Mouse (Mus musculus) forebrain, embryonic 13.5 days (tissue): ENCODE results near the gene Cep68. TPM values are rescaled to one million over a fixed set of nuclear protein-coding genes. Genes with fewer than 3 reads are reported as not detected.

Experiments used
- ATAC-seq: fragments of 200-750 bp; cut with Nextera tagmentation; 2 replicates; pipeline ENCODE4 v1.8.0; 2017
- H3K27ac ChIP-seq: fragments of 300-500 bp; sonication (generic); 2 replicates; pipeline ENCODE4 v1.5.1; 2015; ENCODE audit warnings: inconsistent platforms, mild to moderate bottlenecking, moderate library complexity
- H3K27me3 ChIP-seq: fragments of 300-500 bp; sonication (generic); 2 replicates; pipeline ENCODE4 v1.6.1; 2015; ENCODE audit warnings: mild to moderate bottlenecking, inconsistent platforms
- H3K36me3 ChIP-seq: fragments of 300-500 bp; sonication (generic); 2 replicates; pipeline ENCODE4 v1.6.1; 2015; ENCODE audit warnings: mild to moderate bottlenecking, inconsistent platforms; ENCODE audit not compliant: poor library complexity, severe bottlenecking
- H3K4me1 ChIP-seq: fragments of 300-500 bp; sonication (generic); 2 replicates; pipeline ENCODE4 v1.6.1; 2015; ENCODE audit warnings: inconsistent platforms
- H3K4me2 ChIP-seq: fragments of 300-500 bp; sonication (generic); 2 replicates; pipeline ENCODE4 v1.6.1; 2015; ENCODE audit warnings: inconsistent platforms, mild to moderate bottlenecking, moderate library complexity
- H3K4me3 ChIP-seq: fragments of 300-500 bp; sonication (generic); 2 replicates; pipeline ENCODE4 v1.5.1; 2015; ENCODE audit warnings: mild to moderate bottlenecking, inconsistent platforms
- H3K9ac ChIP-seq: fragments of 300-500 bp; sonication (generic); 2 replicates; pipeline ENCODE4 v1.6.1; 2015; ENCODE audit warnings: mild to moderate bottlenecking, inconsistent platforms
- H3K9me3 ChIP-seq: fragments of 300-500 bp; sonication (generic); replicated peaks from 2 replicates; pipeline ENCODE4 v1.6.1; 2016; ENCODE audit warnings: inconsistent platforms
- WGBS: fragments of 180-500 bp; shearing (Covaris S2); methylation state at CpG from one replicate; pipeline ENCODE4 v1.1.7; 2015; 5-methylcytosine and 5-hydroxymethylcytosine counted together
- polyA plus RNA-seq: library from polyadenylated mRNA; unstranded; fragments of >200 nt; fragmentation: Nextera tagmentation; extraction: Ambion mirVana; gene quantifications from 2 replicates; pipeline ENCODE4 v1.2.1, GENCODE M21; 2015

The Cep68 gene
- polyA plus RNA-seq, 1 experiment from 2014 or later: 25.0 TPM

DNA sequence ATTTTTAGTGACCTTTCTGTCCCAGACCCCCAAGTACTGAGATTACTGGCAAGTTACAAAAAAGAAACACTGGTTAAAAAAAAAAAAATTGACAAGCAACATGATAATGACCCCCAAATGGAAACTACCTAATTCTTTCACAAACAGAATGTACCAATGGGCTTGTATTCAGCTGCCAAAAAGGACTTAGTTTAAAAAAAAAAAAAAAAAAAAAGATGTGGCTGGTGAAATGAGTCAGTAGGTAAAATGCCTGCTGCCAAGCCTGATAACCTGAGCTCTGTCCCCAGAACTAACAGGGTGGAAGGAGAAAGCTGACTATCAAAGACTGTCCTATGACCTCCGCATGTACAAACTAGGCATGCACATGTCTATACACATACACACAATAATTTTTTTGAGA lies 32.0 kb downstream of the Cep68 start:
- Histone ChIP-seq H3K4me2 (no peak overlapping the region), H3K9ac (no peak overlapping the region), H3K36me3 (peaks cover 55% of the 10 kb centered on the region), H3K27me3 (no peaks in the 10 kb centered on the region), H3K4me3 (no peak overlapping the region), H3K9me3 (no peaks in the 10 kb centered on the region), H3K27ac (no peak overlapping the region), H3K4me1 (0 out of 2 replicates have a peak, but pooled peaks cover 3% of the 10 kb centered on the region)
- WGBS: 96% methylated on average over 1 of the region's 1 CpGs
- no peak for ATAC-seq

DNA sequence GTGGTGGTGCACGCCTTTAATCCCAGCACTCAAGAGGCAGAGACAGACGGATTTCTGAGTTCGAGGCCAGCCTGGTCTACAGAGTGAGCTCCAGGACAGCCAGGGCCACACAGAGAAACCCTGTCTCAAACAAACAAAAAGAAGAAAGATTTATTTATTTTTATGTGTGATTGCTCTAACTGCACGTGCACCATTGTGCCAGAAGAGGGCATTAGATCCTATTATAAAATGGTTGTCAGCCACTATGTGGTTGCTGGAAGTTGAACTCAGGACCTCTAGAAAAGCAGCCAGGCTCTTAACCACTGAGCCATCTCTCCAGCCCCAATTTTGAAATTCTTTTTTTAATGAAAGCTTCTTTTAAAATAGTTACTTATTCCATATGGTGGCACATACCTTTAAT lies 32.8 kb downstream of the Cep68 start:
- no peak for ATAC-seq
- Histone ChIP-seq H3K36me3 (peaks cover 51% of the 10 kb centered on the region), H3K27me3 (no peaks in the 10 kb centered on the region), H3K9ac (no peak overlapping the region), H3K4me3 (no peak overlapping the region), H3K27ac (no peak overlapping the region), H3K9me3 (no peaks in the 10 kb centered on the region), H3K4me2 (no peak overlapping the region), H3K4me1 (0 out of 2 replicates have a peak, but pooled peaks cover 3% of the 10 kb centered on the region)
- WGBS: 87% methylated on average over 4 of the region's 4 CpGs

DNA sequence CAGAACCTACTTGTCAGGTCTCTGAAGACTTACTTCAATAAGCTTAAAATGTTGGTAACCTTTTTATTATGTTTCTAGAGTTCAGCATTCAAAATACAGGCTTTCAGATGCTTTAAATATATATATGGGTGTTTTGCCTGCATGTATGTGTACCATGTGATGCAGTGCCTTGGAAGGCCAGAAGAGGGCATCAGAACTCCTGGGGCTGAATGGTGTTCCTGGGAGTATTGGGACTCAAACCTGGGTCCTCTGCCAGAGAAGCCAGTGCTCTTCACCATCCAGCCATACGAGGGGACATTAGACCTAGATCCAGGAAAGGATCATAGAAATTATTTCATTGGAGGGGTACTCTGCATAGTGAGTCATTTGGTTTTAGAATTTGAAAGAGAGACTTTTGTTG lies 34.5 kb downstream of the Cep68 start:
- Histone ChIP-seq H3K36me3 (peaks cover 38% of the 10 kb centered on the region), H3K4me2 (no peak overlapping the region), H3K4me1 (0 out of 2 replicates have a peak, but pooled peaks cover 6% of the 10 kb centered on the region), H3K27me3 (no peaks in the 10 kb centered on the region), H3K4me3 (no peak overlapping the region), H3K27ac (no peak overlapping the region), H3K9ac (no peak overlapping the region), H3K9me3 (no peaks in the 10 kb centered on the region)
- no peak for ATAC-seq
- WGBS: 95% methylated on average over 1 of the region's 1 CpGs

DNA sequence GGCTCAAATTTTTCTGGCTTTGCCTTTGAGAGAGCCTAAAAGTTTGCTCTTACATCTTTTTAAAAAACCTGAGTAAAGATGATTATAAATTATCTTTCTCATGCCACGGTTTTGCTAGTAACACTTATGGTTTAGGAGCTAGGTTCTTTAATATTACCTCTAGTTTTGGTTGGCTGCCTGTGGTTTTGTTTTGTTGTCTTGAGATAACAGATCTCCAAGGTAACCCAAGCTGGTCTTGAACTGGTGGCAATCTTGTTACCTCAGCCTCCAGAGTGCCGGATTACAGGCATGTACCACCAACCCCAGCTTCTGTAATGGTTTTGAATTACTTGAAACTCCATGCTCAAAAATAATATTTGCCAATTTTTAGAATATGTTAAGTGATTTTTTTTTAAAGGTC lies 37.4 kb downstream of the Cep68 start:
- Histone ChIP-seq H3K4me1 (peaks cover 11% of the 10 kb centered on the region), H3K36me3 (peaks cover 12% of the 10 kb centered on the region), H3K4me3 (no peak overlapping the region), H3K27ac (no peak overlapping the region), H3K4me2 (no peak overlapping the region), H3K9ac (no peak overlapping the region), H3K9me3 (no peaks in the 10 kb centered on the region), H3K27me3 (no peaks in the 10 kb centered on the region)
- no peak for ATAC-seq
- WGBS: 89% methylated on average over 2 of the region's 2 CpGs

DNA sequence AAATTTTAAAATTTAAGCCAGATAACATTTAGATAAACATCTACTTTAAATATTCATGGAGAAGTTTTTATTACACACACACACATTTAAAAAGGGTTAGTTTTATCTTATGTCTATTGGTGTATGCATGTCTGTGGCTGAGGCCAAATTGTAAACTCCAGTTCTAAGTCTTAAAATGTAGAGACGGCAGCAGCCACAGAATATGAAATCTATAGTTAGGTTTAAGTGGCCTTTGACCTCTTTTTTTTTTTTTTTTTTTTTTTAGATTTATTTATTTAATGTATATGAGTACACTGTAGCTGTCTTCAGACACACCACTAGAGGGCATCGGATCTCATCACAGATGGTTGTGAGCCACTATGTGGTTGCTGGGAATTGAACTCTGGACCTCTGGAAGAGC lies 41.6 kb downstream of the Cep68 start:
- Histone ChIP-seq H3K4me1 (peaks cover 46% of the 10 kb centered on the region), H3K9me3 (no peaks in the 10 kb centered on the region), H3K27ac (no peak overlapping the region), H3K36me3 (peaks cover 4% of the 10 kb centered on the region; the same call in 1 of the 2 replicates), H3K4me2 (no peak overlapping the region), H3K27me3 (no peaks in the 10 kb centered on the region), H3K9ac (no peak overlapping the region), H3K4me3 (no peak overlapping the region)
- 78% methylated on average over 2 of the region's 2 CpGs for WGBS
- ATAC-seq: no peak

DNA sequence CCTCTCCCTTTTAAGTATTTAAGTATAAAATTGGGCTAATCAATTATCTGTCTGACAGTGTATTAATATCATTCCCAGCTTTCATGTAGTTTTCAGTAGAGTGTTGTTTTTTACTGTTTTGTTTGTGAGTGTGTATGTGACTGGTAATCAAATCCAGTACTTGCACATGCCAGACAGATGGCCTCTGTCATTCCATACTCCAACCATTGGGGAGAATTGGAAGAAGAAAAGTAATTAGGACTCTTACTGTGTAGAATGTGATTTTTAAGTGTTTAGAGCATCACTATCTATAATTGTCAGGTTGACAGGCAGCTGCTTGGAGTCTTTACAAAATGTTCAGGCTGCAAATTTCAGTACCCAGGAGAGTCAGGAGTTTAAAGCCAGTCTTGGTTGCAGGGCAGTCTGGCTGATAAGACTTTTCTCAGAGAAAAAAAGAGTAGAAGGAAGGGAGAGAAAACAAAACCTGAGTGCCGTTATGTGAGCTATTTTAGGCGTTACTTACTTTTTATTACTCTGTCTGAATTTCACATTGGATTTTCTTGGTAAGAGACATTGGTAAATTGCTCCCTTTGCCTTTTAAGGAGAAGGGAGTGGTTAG lies 42.5 kb downstream of the Cep68 start:
- Histone ChIP-seq H3K27ac (no peak overlapping the region), H3K4me1 (peaks cover 50% of the 10 kb centered on the region), H3K9ac (no peak overlapping the region), H3K4me3 (no peak overlapping the region), H3K36me3 (peaks cover 4% of the 10 kb centered on the region; the same call in 1 of the 2 replicates), H3K9me3 (no peaks in the 10 kb centered on the region), H3K27me3 (no peaks in the 10 kb centered on the region), H3K4me2 (no peak overlapping the region)
- ATAC-seq: peak; percentile 42
- 80% methylated on average over 2 of the region's 2 CpGs for WGBS

DNA sequence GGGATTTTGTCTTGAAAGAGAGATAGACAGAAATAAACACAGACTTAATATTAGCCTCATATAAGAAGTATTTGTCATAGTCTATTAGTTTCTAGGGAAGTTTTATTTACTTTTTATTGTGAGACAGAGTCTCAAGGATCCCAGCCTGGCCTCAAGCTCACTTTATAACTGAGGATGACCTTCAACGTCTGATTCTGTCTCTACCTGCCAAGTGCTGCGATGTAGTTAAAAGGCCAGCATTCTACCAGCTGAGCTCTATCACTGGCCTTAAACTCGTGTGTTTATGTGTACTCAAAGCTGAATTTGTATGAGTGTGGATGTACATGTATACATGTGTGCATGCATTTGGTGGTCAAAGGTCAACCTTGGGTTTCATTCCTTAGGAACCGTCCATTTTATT lies 43.7 kb downstream of the Cep68 start:
- ATAC-seq: no peak
- H3K4me2 ChIP-seq: no peak overlapping the region
- H3K4me3 ChIP-seq: no peak overlapping the region
- H3K36me3 ChIP-seq: peaks cover 4% of the 10 kb centered on the region; the same call in 1 of the 2 replicates
- peaks cover 48% of the 10 kb centered on the region for H3K4me1 ChIP-seq
- H3K9ac ChIP-seq: no peak overlapping the region
- H3K9me3 ChIP-seq: no peaks in the 10 kb centered on the region
- WGBS: 93% methylated on average over 4 of the region's 4 CpGs
- no peaks in the 10 kb centered on the region for H3K27me3 ChIP-seq
- no peak overlapping the region for H3K27ac ChIP-seq

DNA sequence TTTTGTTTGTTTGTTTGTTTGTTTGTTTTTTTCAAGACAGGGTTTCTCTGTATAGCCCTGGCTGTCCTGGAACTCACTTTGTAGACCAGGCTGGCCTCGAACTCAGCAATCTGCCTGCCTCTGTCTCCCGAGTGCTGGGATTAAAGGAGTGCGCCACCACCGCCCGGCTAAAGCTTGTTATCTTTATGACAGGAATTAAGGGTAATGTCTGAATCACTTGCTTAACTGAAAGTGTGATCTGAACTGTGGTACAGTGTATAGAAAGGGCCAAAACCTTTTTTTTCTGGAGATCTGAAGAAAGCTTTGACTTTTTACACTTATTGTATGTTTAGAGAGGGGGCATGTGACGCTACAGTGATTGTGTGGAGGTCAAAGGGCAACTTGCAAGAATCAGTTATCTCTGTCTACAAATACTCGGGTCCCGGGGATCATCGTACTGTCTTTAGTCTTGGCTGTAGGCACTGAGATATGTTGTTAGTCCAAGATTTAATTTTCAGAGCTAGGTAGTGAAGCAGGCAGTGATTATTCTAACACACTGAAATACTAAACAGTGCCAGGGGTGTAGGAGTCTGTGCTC lies 44.3 kb downstream of the Cep68 start:
- H3K9me3 ChIP-seq: no peaks in the 10 kb centered on the region
- no peak overlapping the region for H3K4me2 ChIP-seq
- H3K9ac ChIP-seq: no peak overlapping the region
- ATAC-seq: no peak
- H3K36me3 ChIP-seq: peaks cover 4% of the 10 kb centered on the region; the same call in 1 of the 2 replicates
- no peak overlapping the region for H3K27ac ChIP-seq
- H3K4me1 ChIP-seq: peaks cover 50% of the 10 kb centered on the region
- H3K27me3 ChIP-seq: no peaks in the 10 kb centered on the region
- no peak overlapping the region for H3K4me3 ChIP-seq
- WGBS: 90% methylated on average over 9 of the region's 9 CpGs

DNA sequence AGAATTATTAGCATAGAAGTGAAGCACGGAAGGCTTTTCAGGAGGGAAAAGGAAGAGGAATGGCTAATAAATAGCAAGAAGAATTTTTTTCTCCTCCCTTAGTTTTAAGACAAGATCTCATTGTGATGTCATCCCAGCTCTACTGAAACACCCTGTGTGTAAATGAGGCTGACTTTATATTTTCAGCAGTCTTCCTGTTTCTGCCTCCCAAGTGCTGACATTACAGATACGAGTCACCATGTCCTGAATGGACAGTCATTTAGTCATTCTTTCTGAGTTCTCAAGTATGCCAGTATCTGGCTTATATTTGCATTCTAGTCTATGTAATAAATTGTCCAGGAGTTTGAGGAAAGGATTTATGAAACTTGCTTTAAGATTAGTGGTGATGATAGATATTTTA lies 44.9 kb downstream of the Cep68 start:
- H3K4me3 ChIP-seq: no peak overlapping the region
- H3K9me3 ChIP-seq: no peaks in the 10 kb centered on the region
- 80% methylated on average over 2 of the region's 2 CpGs for WGBS
- peak overlapping the region; percentile 31 for H3K4me2 ChIP-seq
- no peaks in the 10 kb centered on the region for H3K27me3 ChIP-seq
- H3K36me3 ChIP-seq: peaks cover 4% of the 10 kb centered on the region; the same call in 1 of the 2 replicates
- H3K4me1 ChIP-seq: peaks cover 50% of the 10 kb centered on the region
- no peak overlapping the region for H3K27ac ChIP-seq
- no peak overlapping the region for H3K9ac ChIP-seq
- no peak for ATAC-seq

DNA sequence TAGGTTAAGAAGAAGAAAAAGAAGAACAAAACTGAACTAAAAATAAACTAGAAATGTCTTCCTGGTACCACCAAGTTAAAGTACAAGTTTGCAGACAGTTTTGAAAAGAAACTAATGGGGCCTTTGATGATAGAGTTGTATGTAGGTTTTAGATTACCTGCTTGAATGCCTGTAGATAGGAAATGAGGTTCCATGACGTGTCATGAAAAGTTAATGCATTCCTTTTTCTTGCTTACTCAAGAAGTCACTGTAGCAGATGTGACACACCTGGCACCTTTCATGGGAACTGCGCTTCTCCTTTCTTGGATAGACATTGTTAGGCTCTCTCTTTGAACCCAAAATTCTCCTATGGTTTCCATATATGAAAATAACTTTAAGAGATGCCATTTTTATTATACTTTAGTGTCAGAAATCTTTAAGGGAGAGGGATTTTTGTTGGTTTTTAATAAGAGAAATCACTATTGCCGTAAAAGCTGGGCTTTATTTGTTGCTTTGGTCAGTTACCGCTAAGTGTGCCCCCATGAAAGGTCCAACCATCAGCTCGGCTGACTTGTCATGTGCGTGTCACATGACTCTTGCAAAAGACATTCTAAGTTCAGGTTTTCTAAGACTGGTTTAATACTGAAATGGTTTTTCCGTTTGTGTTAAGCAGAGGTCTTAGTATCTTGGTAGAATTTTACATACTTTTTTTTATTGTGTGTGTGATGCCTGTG lies 46.8 kb downstream of the Cep68 start:
- no peaks in the 10 kb centered on the region for H3K9me3 ChIP-seq
- H3K9ac ChIP-seq: peak overlapping the region; percentile 98
- peaks cover 4% of the 10 kb centered on the region; the same call in 1 of the 2 replicates for H3K36me3 ChIP-seq
- H3K4me2 ChIP-seq: peak overlapping the region; percentile 65
- ATAC-seq: no peak
- 57% methylated on average over 7 of the region's 7 CpGs for WGBS
- no peaks in the 10 kb centered on the region for H3K27me3 ChIP-seq
- H3K27ac ChIP-seq: no peak overlapping the region
- peaks cover 50% of the 10 kb centered on the region for H3K4me1 ChIP-seq
- peak overlapping the region; percentile 100 for H3K4me3 ChIP-seq

DNA sequence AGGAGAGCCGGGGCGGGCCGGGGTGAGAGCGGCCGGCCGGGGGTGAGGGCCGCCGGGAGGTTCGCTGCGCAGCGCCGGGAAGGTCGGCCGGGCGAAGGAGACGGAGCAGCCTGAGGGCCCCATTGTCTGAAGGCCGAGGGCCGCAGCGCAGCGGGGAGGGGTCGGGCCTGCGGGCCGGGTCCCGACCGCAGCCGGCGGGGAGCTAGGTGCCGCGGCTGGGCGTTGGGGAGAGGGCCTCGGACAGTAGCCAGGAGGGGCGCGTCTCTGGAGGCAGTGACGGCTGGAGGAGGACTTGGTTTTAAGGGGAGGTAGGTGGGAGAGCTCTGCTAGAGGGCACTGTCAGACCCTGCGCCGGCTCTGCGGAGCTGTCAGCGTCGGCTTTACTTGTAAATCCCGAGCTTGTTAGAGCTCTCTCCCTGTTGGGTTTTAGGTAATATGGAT lies 47.5 kb downstream of the Cep68 start:
- ATAC-seq: no peak; the same call in 1 of the 2 replicates
- peaks cover 43% of the 10 kb centered on the region for H3K4me1 ChIP-seq
- 1% methylated on average over 39 of the region's 40 CpGs for WGBS

More for the DNA sequence above, 47.5 kb downstream of the Cep68 start:
- peak overlapping the region; percentile 98 for H3K9ac ChIP-seq
- H3K27me3 ChIP-seq: no peaks in the 10 kb centered on the region
- H3K27ac ChIP-seq: peak overlapping the region; percentile 96
- H3K9me3 ChIP-seq: no peaks in the 10 kb centered on the region
- peaks cover 4% of the 10 kb centered on the region; the same call in 1 of the 2 replicates for H3K36me3 ChIP-seq
- peak overlapping the region; percentile 65 for H3K4me2 ChIP-seq
- peak overlapping the region; percentile 100 for H3K4me3 ChIP-seq
